Mouse (Mus musculus): ENCODE data around the gene Cldn4.

Gene Cldn4

GRCm38 (mm10) chr5:134961519-134961918 lies 14.8 kb upstream of the Cldn4 start:
- WGBS = 97% methylated on average over 2 of the region's 2 CpGs

- 51% methylated on average over 2 of the region's 2 CpGs for WGBS
Observed at GRCm38 (mm10) chr5:134960430-134960829, 13.7 kb upstream of the Cldn4 start.

- 57% methylated on average over 7 of the region's 7 CpGs for WGBS
Observed at GRCm38 (mm10) chr5:134959114-134959513, 12.4 kb upstream of the Cldn4 start.

- 80% methylated on average over 5 of the region's 5 CpGs for WGBS
Observed at GRCm38 (mm10) chr5:134955491-134955890, 8.8 kb upstream of the Cldn4 start.

- WGBS = 51% methylated on average over 19 of the region's 19 CpGs
Observed at GRCm38 (mm10) chr5:134951053-134951884, 4.5 kb upstream of the Cldn4 start.

GRCm38 (mm10) chr5:134948085-134948439 lies 1.3 kb upstream of the Cldn4 start:
- 63% methylated on average over 4 of the region's 4 CpGs for WGBS

- 76% methylated on average over 5 of the region's 5 CpGs for WGBS
Observed at GRCm38 (mm10) chr5:134947420-134948084, 818 bp upstream of the Cldn4 start.

GRCm38 (mm10) chr5:134946063-134946856 lies 474 bp downstream of the Cldn4 start:
- 39% methylated on average over 43 of the region's 43 CpGs for WGBS

- WGBS = 55% methylated on average over 19 of the region's 19 CpGs
Observed at GRCm38 (mm10) chr5:134945266-134945959, 1.3 kb downstream of the Cldn4 start.

GRCm38 (mm10) chr5:134944179-134944578 lies 2.6 kb downstream of the Cldn4 start:
- 81% methylated on average over 5 of the region's 5 CpGs for whole genome bisulfite sequencing

GRCm38 (mm10) chr5:134942740-134943139 lies 4.0 kb downstream of the Cldn4 start:
- 63% methylated on average over 2 of the region's 2 CpGs for WGBS

GRCm38 (mm10) chr5:134941472-134942209 lies 5.1 kb downstream of the Cldn4 start:
- WGBS = 89% methylated on average over 14 of the region's 14 CpGs

- 82% methylated on average over 5 of the region's 7 CpGs for WGBS
Observed at GRCm38 (mm10) chr5:134939554-134939953, 7.2 kb downstream of the Cldn4 start.

GRCm38 (mm10) chr5:134939069-134939468 lies 7.7 kb downstream of the Cldn4 start:
- 81% methylated on average over 3 of the region's 3 CpGs for WGBS

- WGBS = 84% methylated on average over 6 of the region's 6 CpGs
Observed at GRCm38 (mm10) chr5:134936626-134937185, 10.0 kb downstream of the Cldn4 start.

GRCm38 (mm10) chr5:134936051-134936450 lies 10.7 kb downstream of the Cldn4 start:
- 86% methylated on average over 6 of the region's 6 CpGs for WGBS

- 96% methylated on average over 3 of the region's 3 CpGs for WGBS
Observed at GRCm38 (mm10) chr5:134934666-134935065, 12.1 kb downstream of the Cldn4 start.

- 92% methylated on average over 5 of the region's 5 CpGs for WGBS
Observed at GRCm38 (mm10) chr5:134933686-134934085, 13.0 kb downstream of the Cldn4 start.

GRCm38 (mm10) chr5:134933281-134933680 lies 13.5 kb downstream of the Cldn4 start:
- WGBS = 94% methylated on average over 8 of the region's 8 CpGs

GRCm38 (mm10) chr5:134932903-134933276 lies 13.8 kb downstream of the Cldn4 start:
- WGBS = 46% methylated on average over 9 of the region's 9 CpGs
